Mouse (Mus musculus) stomach, embryonic 14.5 days (tissue): ENCODE results near the gene Tff2. TPM values are rescaled to one million over a fixed set of nuclear protein-coding genes. Genes with fewer than 3 reads are reported as not detected.

Experiments used
- ATAC-seq: fragments of 200-750 bp; cut with Nextera tagmentation; 2 replicates; pipeline ENCODE4 v1.8.0; 2017; ENCODE audit warnings: low read depth, moderate TSS enrichment; ENCODE audit not compliant: insufficient number of reproducible peaks, insufficient read depth, low FRiP score
- H3K27ac ChIP-seq: fragments of 300-500 bp; sonication (generic); 2 replicates; pipeline ENCODE4 v1.5.1; 2014; ENCODE audit warnings: mild to moderate bottlenecking, low read length, moderate library complexity, mixed read lengths
- H3K27me3 ChIP-seq: fragments of 300-500 bp; sonication (generic); 2 replicates; pipeline ENCODE4 v1.6.1; 2014; ENCODE audit warnings: low read length, control low read depth, mixed read lengths; ENCODE audit not compliant: control insufficient read depth, insufficient read depth
- H3K36me3 ChIP-seq: fragments of 300-500 bp; sonication (generic); 2 replicates; pipeline ENCODE4 v1.6.1; 2014; ENCODE audit warnings: mild to moderate bottlenecking, control low read depth, low read length, moderate library complexity, mixed read lengths; ENCODE audit not compliant: control insufficient read depth, insufficient read depth
- H3K4me1 ChIP-seq: fragments of 300-500 bp; sonication (generic); 2 replicates; pipeline ENCODE4 v1.6.1; 2014; ENCODE audit warnings: low read length, control low read depth, mixed read lengths; ENCODE audit not compliant: control insufficient read depth, insufficient read depth
- H3K4me2 ChIP-seq: fragments of 300-500 bp; sonication (generic); replicated peaks from 2 replicates; pipeline ENCODE4 v1.6.1; 2014; ENCODE audit warnings: low read depth, low read length, control low read depth
- H3K4me3 ChIP-seq: fragments of 300-500 bp; sonication (generic); 2 replicates; pipeline ENCODE4 v1.5.1; 2014; ENCODE audit warnings: low read depth, low read length, control low read depth
- H3K9ac ChIP-seq: fragments of 300-500 bp; sonication (generic); replicated peaks from 2 replicates; pipeline ENCODE4 v1.6.1; 2014; ENCODE audit warnings: low read depth, mild to moderate bottlenecking, control low read depth, low read length, moderate library complexity, mixed read lengths
- H3K9me3 ChIP-seq: fragments of 300-500 bp; sonication (generic); 2 replicates; pipeline ENCODE4 v1.6.1; 2016; ENCODE audit warnings: low read depth, low read length, control low read depth; ENCODE audit not compliant: control insufficient read depth
- WGBS: fragments of 180-500 bp; shearing (Covaris S2); extraction: QIAGEN DNeasy Blood & Tissue Kit; methylation state at CpG from one replicate; pipeline ENCODE4 v1.1.7; 2014; 5-methylcytosine and 5-hydroxymethylcytosine counted together
- polyA plus RNA-seq: library from polyadenylated mRNA; unstranded; fragments of >200 nt; fragmentation: Nextera tagmentation; extraction: Ambion mirVana; gene quantifications from 2 replicates; pipeline ENCODE4 v1.2.1, GENCODE M21; 2014

Tff2 gene
- polyA plus RNA-seq, 1 experiment from 2014 or later = 17.7 TPM

GRCm38 (mm10) chr17:31176321-31176720 is 32.2 kb upstream of the Tff2 start:
- Histone ChIP-seq H3K4me1 (no peaks in the 10 kb centered on the region), H3K4me2 (no peak overlapping the region), H3K9ac (no peak overlapping the region), H3K27ac (no peak overlapping the region), H3K9me3 (no peaks in the 10 kb centered on the region), H3K27me3 (no peaks in the 10 kb centered on the region), H3K4me3 (no peak overlapping the region), H3K36me3 (no peaks in the 10 kb centered on the region)
- no peak for ATAC-seq
- WGBS = 93% methylated on average over 4 of the region's 4 CpGs

- Histone ChIP-seq H3K27ac (peak overlapping the region; percentile 59; the same call in 1 of the 2 replicates), H3K36me3 (no peaks in the 10 kb centered on the region), H3K9me3 (no peaks in the 10 kb centered on the region), H3K9ac (no peak overlapping the region), H3K27me3 (no peaks in the 10 kb centered on the region), H3K4me3 (no peak overlapping the region), H3K4me1 (0 out of 2 replicates have a peak, but pooled peaks cover 3% of the 10 kb centered on the region), H3K4me2 (no peak overlapping the region)
- peak; percentile 89 for ATAC-seq
- 61% methylated on average over 5 of the region's 5 CpGs for WGBS
Observed at GRCm38 (mm10) chr17:31169796-31170195, 25.7 kb upstream of the Tff2 start.

DNA sequence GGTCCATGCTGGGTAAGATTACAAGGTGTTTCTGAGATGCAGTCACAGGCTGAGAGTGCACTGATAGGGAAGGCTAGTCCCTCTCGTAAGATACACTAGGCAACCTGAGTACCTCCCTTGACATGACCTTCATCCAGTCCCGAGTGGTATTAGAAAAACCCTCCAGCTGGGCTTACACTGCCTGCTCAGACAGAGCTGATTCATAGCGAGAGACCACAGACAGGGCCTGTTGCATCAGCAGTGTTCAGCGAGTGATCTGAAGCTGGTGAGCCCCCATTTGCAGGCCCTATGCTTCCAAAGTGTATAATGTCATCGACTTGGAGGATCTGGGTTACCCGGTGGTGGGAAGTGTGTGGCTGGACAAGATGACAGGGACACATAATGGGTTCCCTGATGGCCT is 21.0 kb upstream of the Tff2 start, which contains the start of gene Tff1:
Gene Tff1 (minus strand): TSS at position 151 of the 400 bp plus-strand sequence.
- Histone ChIP-seq H3K9ac (no peak within 1 kb of the TSS), H3K36me3 (no peaks in the 10 kb centered on the region), H3K27me3 (no peaks in the 10 kb centered on the region), H3K4me1 (0 out of 2 replicates have a peak, but pooled peaks cover 3% of the 10 kb centered on the region), H3K9me3 (no peaks in the 10 kb centered on the region), H3K27ac (no peak within 1 kb of the TSS), H3K4me3 (no peak within 1 kb of the TSS), H3K4me2 (no peak within 1 kb of the TSS)
- no peak for ATAC-seq
- 75% methylated on average over 6 of the region's 6 CpGs for WGBS

- H3K4me3 ChIP-seq = no peak overlapping the region
- 68% methylated on average over 2 of the region's 2 CpGs for WGBS
- H3K9ac ChIP-seq = no peak overlapping the region
- no peaks in the 10 kb centered on the region for H3K36me3 ChIP-seq
- H3K27ac ChIP-seq = no peak overlapping the region
- no peaks in the 10 kb centered on the region for H3K27me3 ChIP-seq
- H3K4me1 ChIP-seq = 0 out of 2 replicates have a peak, but pooled peaks cover 3% of the 10 kb centered on the region
- no peak for ATAC-seq
- no peaks in the 10 kb centered on the region for H3K9me3 ChIP-seq
- H3K4me2 ChIP-seq = no peak overlapping the region
Observed at GRCm38 (mm10) chr17:31163821-31164220, 19.7 kb upstream of the Tff2 start.

DNA sequence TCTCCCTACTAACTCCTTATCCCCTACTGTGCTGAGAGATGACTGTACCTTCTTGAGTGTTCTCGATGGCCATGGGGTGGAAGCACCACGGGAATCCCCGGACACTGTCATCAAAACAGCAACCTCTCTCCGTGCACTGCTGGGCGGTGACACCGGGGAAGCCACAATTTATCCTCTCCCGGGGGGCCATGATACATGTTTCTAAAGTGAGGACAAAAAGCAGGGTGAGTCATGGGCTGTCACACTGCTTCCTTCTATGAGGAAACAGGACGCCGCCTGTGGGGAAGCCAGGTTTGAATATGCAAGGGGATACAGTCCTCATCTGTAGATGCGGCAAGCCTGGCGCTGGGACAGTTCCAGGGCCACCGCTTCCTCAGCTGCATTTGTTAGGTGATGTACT is 18.5 kb upstream of the Tff2 start:
- Histone ChIP-seq H3K36me3 (no peaks in the 10 kb centered on the region), H3K27ac (no peak overlapping the region), H3K4me1 (no peaks in the 10 kb centered on the region), H3K4me2 (no peak overlapping the region), H3K4me3 (no peak overlapping the region), H3K27me3 (no peaks in the 10 kb centered on the region), H3K9ac (no peak overlapping the region), H3K9me3 (no peaks in the 10 kb centered on the region)
- ATAC-seq = no peak
- 89% methylated on average over 12 of the region's 12 CpGs for WGBS

GRCm38 (mm10) chr17:31160291-31160690 is 16.2 kb upstream of the Tff2 start:
- Histone ChIP-seq H3K9ac (no peak overlapping the region), H3K36me3 (no peaks in the 10 kb centered on the region), H3K9me3 (no peaks in the 10 kb centered on the region), H3K4me1 (no peaks in the 10 kb centered on the region), H3K4me2 (no peak overlapping the region), H3K27me3 (no peaks in the 10 kb centered on the region), H3K4me3 (no peak overlapping the region), H3K27ac (no peak overlapping the region)
- WGBS = 84% methylated on average over 4 of the region's 4 CpGs
- ATAC-seq = no peak

- no peak for ATAC-seq
- H3K9me3 ChIP-seq = no peaks in the 10 kb centered on the region
- 74% methylated on average over 6 of the region's 6 CpGs for WGBS
Observed at GRCm38 (mm10) chr17:31157921-31158320, 13.8 kb upstream of the Tff2 start.

DNA sequence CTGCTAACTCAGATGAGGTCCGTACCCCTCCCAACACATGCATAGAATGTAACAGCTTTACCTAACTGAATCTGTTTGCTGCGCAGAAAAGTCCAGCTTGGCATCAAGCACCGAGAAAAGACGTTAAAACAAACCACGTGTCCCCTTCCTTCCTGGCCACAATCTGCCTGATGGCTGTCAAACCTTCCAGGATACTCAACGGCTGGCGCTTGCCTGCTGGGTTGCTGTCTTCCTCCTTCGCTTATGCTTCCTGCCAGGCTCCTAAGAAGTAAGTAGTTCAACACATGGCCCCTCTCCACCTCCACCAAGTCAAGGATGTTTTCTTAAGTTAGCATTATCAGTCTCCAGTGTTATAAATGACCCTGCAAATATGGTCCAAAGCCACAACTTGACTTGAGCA is 9.7 kb upstream of the Tff2 start:
- Histone ChIP-seq H3K4me3 (no peak overlapping the region), H3K9ac (no peak overlapping the region), H3K36me3 (no peaks in the 10 kb centered on the region), H3K27ac (no peak overlapping the region), H3K4me1 (no peaks in the 10 kb centered on the region), H3K9me3 (no peaks in the 10 kb centered on the region), H3K4me2 (no peak overlapping the region), H3K27me3 (no peaks in the 10 kb centered on the region)
- WGBS = 64% methylated on average over 8 of the region's 8 CpGs
- ATAC-seq = no peak

More at GRCm38 (mm10) chr17:31157921-31158320, 13.8 kb upstream of the Tff2 start:
- Histone ChIP-seq H3K4me2 (no peak overlapping the region), H3K4me3 (no peak overlapping the region), H3K9ac (no peak overlapping the region), H3K4me1 (no peaks in the 10 kb centered on the region), H3K27ac (no peak overlapping the region), H3K27me3 (no peaks in the 10 kb centered on the region), H3K36me3 (no peaks in the 10 kb centered on the region)

GRCm38 (mm10) chr17:31152966-31153499 is 9.0 kb upstream of the Tff2 start:
- peak; percentile 46; the same call in 1 of the 2 replicates for ATAC-seq
- H3K9ac ChIP-seq = no peak overlapping the region
- H3K27ac ChIP-seq = no peak overlapping the region
- no peaks in the 10 kb centered on the region for H3K27me3 ChIP-seq
- no peaks in the 10 kb centered on the region for H3K4me1 ChIP-seq
- no peak overlapping the region for H3K4me3 ChIP-seq
- no peaks in the 10 kb centered on the region for H3K9me3 ChIP-seq
- no peaks in the 10 kb centered on the region for H3K36me3 ChIP-seq
- no peak overlapping the region for H3K4me2 ChIP-seq
- WGBS = 67% methylated on average over 9 of the region's 9 CpGs
